Mouse (Mus musculus) erythroblast, embryonic 14.5 days (primary cell): ENCODE results near the gene Npffr2.

ENCODE experiments used
- GATA1 ChIP-seq: IDR thresholded peaks from 2 replicates; pipeline ENCODE4 v1.6.1; 2012; ENCODE audit warnings: low read length, inconsistent platforms, mixed read lengths
- TAL1 ChIP-seq: IDR thresholded peaks from 3 replicates; pipeline ENCODE4 v1.6.1; 2012; ENCODE audit warnings: low read length, inconsistent platforms, mixed read lengths

GRCm38 (mm10) chr5:89542472-89542871 is 15.2 kb downstream of the Npffr2 start:
- no peak for TF ChIP-seq GATA1
- TF ChIP-seq TAL1: no peak
